9 mouse cellular contexts compared by ENCODE assay signal in the genomic region with DNA sequence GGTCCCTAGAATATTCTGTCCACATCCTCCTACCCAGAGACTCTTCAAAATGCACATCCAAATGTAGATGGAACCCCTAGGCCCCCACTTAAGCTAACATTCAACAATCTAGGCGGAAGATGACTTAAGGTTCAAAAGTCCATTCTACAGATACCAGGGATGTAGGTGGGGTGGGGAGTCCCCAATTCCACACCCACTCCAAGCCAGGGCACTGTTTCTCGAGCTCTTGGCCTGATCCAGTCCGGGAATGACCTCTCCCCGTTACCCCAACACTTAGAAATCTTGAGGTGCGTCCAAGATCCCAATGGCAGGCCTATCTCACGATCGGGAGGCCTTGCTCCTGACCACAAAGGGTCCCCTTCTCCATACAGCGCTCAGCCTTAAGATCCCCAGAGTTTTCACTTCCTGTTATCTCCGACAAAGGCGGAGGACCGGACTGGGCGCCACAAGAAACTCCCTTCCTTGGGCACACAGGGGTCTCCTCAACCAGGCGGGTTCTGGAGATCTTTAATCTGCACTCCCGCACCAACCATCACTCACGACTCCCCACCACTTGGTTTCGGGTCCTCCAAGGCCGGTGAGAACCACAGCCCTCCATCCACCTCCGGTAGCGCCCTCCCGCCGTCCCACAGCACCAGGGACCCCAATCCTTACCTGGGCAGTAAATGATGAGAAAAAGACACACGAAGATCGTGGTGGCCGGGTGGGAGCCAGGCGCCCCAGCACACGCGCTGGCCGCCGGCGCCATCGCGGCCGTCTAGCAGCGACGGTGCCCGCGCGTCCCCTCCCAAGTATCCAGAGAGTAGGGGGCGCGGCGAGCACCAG. TPM values are rescaled to one million over a fixed set of nuclear protein-coding genes. Genes with fewer than 3 reads are reported as not detected.
A peak's percentile ranks its signal among the peaks of the same experiment; 100 is the strongest.
DNase-seq lines count a peak whose midpoint lies in the region; ATAC-seq and TF ChIP-seq lines count a peak whose summit lies in the region.
"Had no signal": no experiment of that assay in that cellular context is flagged by ENCODE, and none has a peak within 500 bp of the region (broad histone marks: within the 10 kb centered on the region; RNA-seq: fewer than 3 reads in every experiment).

No protein-coding gene starts in this region.

- H3K4me3 ChIP-seq in kidney, adult 2 months (ENCODE audit: insufficient read depth, low read depth, low read length) = peak overlapping the region; percentile 58
- peak overlapping the region; percentile 39 for H3K4me3 ChIP-seq in embryonic facial prominence, embryonic 11.5 days (ENCODE audit: low read depth, low read length)
- H3K4me3 ChIP-seq in kidney, postnatal 0 days (replicated peaks; ENCODE audit: low read depth, low read length) = peak overlapping the region; percentile 53

- TF ChIP-seq POLR2A in kidney, adult 2 months (IDR thresholded peaks at IDR 0.05; ENCODE audit: low read depth, low read length) = no peak

- no peak for TF ChIP-seq CTCF in kidney, adult 2 months (conservative IDR thresholded peaks at IDR 0.05; ENCODE audit: insufficient read depth, insufficient read length, low read depth, low read length)
- no peak for TF ChIP-seq CTCF in kidney, postnatal 0 days (IDR thresholded peaks at IDR 0.05; ENCODE audit: low read depth)

- H3K36me3 ChIP-seq in kidney, adult 2 months (ENCODE audit: control insufficient read depth, insufficient read depth, low read length) = no peaks in the 10 kb centered on the region
- no peaks in the 10 kb centered on the region for H3K36me3 ChIP-seq in embryonic facial prominence, embryonic 11.5 days (replicated peaks; ENCODE audit: control insufficient read depth, insufficient read depth, low read depth, low read length)
- H3K36me3 ChIP-seq in kidney, postnatal 0 days (ENCODE audit: insufficient read depth, low read length) = no peaks in the 10 kb centered on the region

- no peaks in the 10 kb centered on the region for H3K27me3 ChIP-seq in kidney, adult 2 months (replicated peaks; ENCODE audit: control insufficient read depth, insufficient read depth, low read length)
- peaks cover 20% of the 10 kb centered on the region for H3K27me3 ChIP-seq in embryonic facial prominence, embryonic 11.5 days (ENCODE audit: control insufficient read depth, insufficient read depth, low read length)
- no peaks in the 10 kb centered on the region for H3K27me3 ChIP-seq in kidney, postnatal 0 days (ENCODE audit: insufficient read depth, low read length)
- H3K27me3 ChIP-seq: Patski had no signal

- DNase-seq in kidney, adult 2 months = no peak
- no peak for DNase-seq in kidney, adult 9 months
- no peak for DNase-seq in embryonic facial prominence, embryonic 11.5 days (ENCODE audit: low spot score)
- no peak for DNase-seq in kidney, postnatal 0 days (ENCODE audit: low spot score)
- no peak for DNase-seq in thymus, postnatal 14 days
- DNase-seq in T-cell, adult 2 months (ENCODE audit: low spot score) = no peak
- DNase-seq in adrenal gland, postnatal 25 days = no peak

- H3K9ac ChIP-seq in embryonic facial prominence, embryonic 11.5 days (replicated peaks; ENCODE audit: low read length) = peak overlapping the region; percentile 53
- peak overlapping the region; percentile 69 for H3K9ac ChIP-seq in kidney, postnatal 0 days (ENCODE audit: low read depth, low read length)

- WGBS in kidney, adult 2 months = 6% methylated on average over 41 of the region's 41 CpGs
- WGBS in embryonic facial prominence, embryonic 11.5 days = 4% methylated on average over 41 of the region's 41 CpGs
- WGBS in kidney, postnatal 0 days = 5% methylated on average over 41 of the region's 41 CpGs

- H3K9me3 ChIP-seq in embryonic facial prominence, embryonic 11.5 days (replicated peaks; ENCODE audit: control insufficient read depth, low read length) = no peaks in the 10 kb centered on the region
- H3K9me3 ChIP-seq in kidney, postnatal 0 days (replicated peaks; ENCODE audit: low read length) = no peaks in the 10 kb centered on the region

- peaks cover 8% of the 10 kb centered on the region; the same call in 1 of the 2 replicates for H3K4me1 ChIP-seq in kidney, adult 2 months (ENCODE audit: control insufficient read depth, insufficient read depth, low read length)
- H3K4me1 ChIP-seq in embryonic facial prominence, embryonic 11.5 days (ENCODE audit: control insufficient read depth, insufficient read depth, low read length) = no peaks in the 10 kb centered on the region
- H3K4me1 ChIP-seq in kidney, postnatal 0 days (replicated peaks; ENCODE audit: insufficient read depth, low read length) = no peaks in the 10 kb centered on the region

- ATAC-seq in embryonic facial prominence, embryonic 11.5 days (replicated peaks; ENCODE audit: insufficient number of reproducible peaks, low FRiP score, low TSS enrichment, low read depth) = 0 out of 2 replicates have a peak, but pooled peaks have one; percentile 4
- peak; percentile 38 for ATAC-seq in kidney, postnatal 0 days (replicated peaks; ENCODE audit: low FRiP score, low read depth)
- ATAC-seq in monocyte, adult 5-6 weeks (replicated peaks; ENCODE audit: insufficient number of reproducible peaks, low FRiP score, low TSS enrichment, poor library complexity, severe bottlenecking) = 0 out of 2 replicates have a peak, but pooled peaks have one; percentile 11

- H3K4me2 ChIP-seq in embryonic facial prominence, embryonic 11.5 days (ENCODE audit: low read depth, low read length) = peak overlapping the region; percentile 59
- H3K4me2 ChIP-seq in kidney, postnatal 0 days (ENCODE audit: low read length) = peak overlapping the region; percentile 60

- peak overlapping the region; percentile 49 for H3K27ac ChIP-seq in kidney, adult 2 months (ENCODE audit: insufficient read depth, low read depth, low read length)
- no peak overlapping the region for H3K27ac ChIP-seq in embryonic facial prominence, embryonic 11.5 days (replicated peaks; ENCODE audit: low read depth, low read length)
- peak overlapping the region; percentile 80 for H3K27ac ChIP-seq in kidney, postnatal 0 days

RNA-seq across cellular contexts. Expression of gene Lsr, which starts 0.6 kb away (rescaled TPM):
- polyA plus RNA-seq in kidney, adult 2 months (2012; rRNA removed) = 60.7 and 70.2 TPM in 2 replicates
- 18.9 and 20.5 TPM in 2 replicates for polyA plus RNA-seq in embryonic facial prominence, embryonic 11.5 days (2014; fragmentation: Nextera tagmentation; extraction: Ambion mirVana)
- 58.4 and 60.6 TPM in 2 replicates for polyA plus RNA-seq in kidney, postnatal 0 days (2015; fragmentation: Nextera tagmentation; extraction: Ambion mirVana)
- 2.2 to 5.1 TPM (median 2.9 TPM) in 3 replicates for total RNA-seq in monocyte, adult 5-6 weeks (2017)
- 4.7 and 5.1 TPM in 2 replicates for total RNA-seq in adrenal gland, postnatal 25 days (2021)

RNA-seq across cellular contexts. Expression of gene Fam187b, which starts 1.0 kb away (rescaled TPM):
- polyA plus RNA-seq in kidney, adult 2 months (2012; rRNA removed) = 9.1 and 12.7 TPM in 2 replicates
- 1.6 and 1.8 TPM in 2 replicates for polyA plus RNA-seq in embryonic facial prominence, embryonic 11.5 days (2014; fragmentation: Nextera tagmentation; extraction: Ambion mirVana)
- 8.9 and 9.2 TPM in 2 replicates for polyA plus RNA-seq in kidney, postnatal 0 days (2015; fragmentation: Nextera tagmentation; extraction: Ambion mirVana)
- total RNA-seq in monocyte, adult 5-6 weeks (2017) = 1.3 TPM in 1 of 3 replicates, not detected in the others
- total RNA-seq in adrenal gland, postnatal 25 days (2021) = 1.00 TPM in 1 of 2 replicates, not detected in the other

RNA-seq across cellular contexts. Expression of gene Usf2, which starts 16.0 kb away (rescaled TPM):
- 118 and 124 TPM in 2 replicates for polyA plus RNA-seq in kidney, adult 2 months (2012; rRNA removed)
- 21.9 and 25.9 TPM in 2 replicates for polyA plus RNA-seq in embryonic facial prominence, embryonic 11.5 days (2014; fragmentation: Nextera tagmentation; extraction: Ambion mirVana)
- polyA plus RNA-seq in kidney, postnatal 0 days (2015; fragmentation: Nextera tagmentation; extraction: Ambion mirVana) = 21.9 and 22.3 TPM in 2 replicates
- total RNA-seq in monocyte, adult 5-6 weeks (2017) = 126 to 170 TPM (median 139 TPM) in 3 replicates
- 150 and 153 TPM in 2 replicates for total RNA-seq in adrenal gland, postnatal 25 days (2021)

RNA-seq across cellular contexts. Expression of gene Hamp, which starts 28.8 kb away (rescaled TPM):
- polyA plus RNA-seq in kidney, adult 2 months (2012; rRNA removed) = not detected in 2 replicates
- polyA plus RNA-seq in embryonic facial prominence, embryonic 11.5 days (2014; fragmentation: Nextera tagmentation; extraction: Ambion mirVana) = not detected in 2 replicates
- not detected in 2 replicates for polyA plus RNA-seq in kidney, postnatal 0 days (2015; fragmentation: Nextera tagmentation; extraction: Ambion mirVana)
- not detected in 3 replicates for total RNA-seq in monocyte, adult 5-6 weeks (2017)
- 11.2 and 12.4 TPM in 2 replicates for total RNA-seq in adrenal gland, postnatal 25 days (2021)
- polyA plus RNA-seq: Patski had no signal

RNA-seq across cellular contexts. Expression of gene Hamp2, which starts 48.2 kb away (rescaled TPM):
- polyA plus RNA-seq in kidney, adult 2 months (2012; rRNA removed) = 1.1 TPM in 1 of 2 replicates, not detected in the other
- polyA plus RNA-seq in embryonic facial prominence, embryonic 11.5 days (2014; fragmentation: Nextera tagmentation; extraction: Ambion mirVana) = not detected in 2 replicates
- not detected in 2 replicates for polyA plus RNA-seq in kidney, postnatal 0 days (2015; fragmentation: Nextera tagmentation; extraction: Ambion mirVana)
- total RNA-seq in monocyte, adult 5-6 weeks (2017) = not detected in 3 replicates
- total RNA-seq in adrenal gland, postnatal 25 days (2021) = 2.4 and 9.8 TPM in 2 replicates
- polyA plus RNA-seq: Patski had no signal
